Mouse (Mus musculus) cerebellum, adult 2 months (tissue): ENCODE results near the gene AY358078.

Experiments
- CTCF ChIP-seq: fragments of 200-500 bp; IDR thresholded peaks from 2 replicates; pipeline ENCODE4 v1.5.1; 2011; ENCODE audit warnings: low read depth, mild to moderate bottlenecking, control low read depth, low read length, moderate library complexity, borderline replicate concordance; ENCODE audit not compliant: insufficient read depth
- POLR2A ChIP-seq: fragments of 200-500 bp; IDR thresholded peaks from 2 replicates; pipeline ENCODE4 v1.6.1; 2011; ENCODE audit warnings: low read length, control low read depth, borderline replicate concordance; ENCODE audit not compliant: insufficient read depth

DNA sequence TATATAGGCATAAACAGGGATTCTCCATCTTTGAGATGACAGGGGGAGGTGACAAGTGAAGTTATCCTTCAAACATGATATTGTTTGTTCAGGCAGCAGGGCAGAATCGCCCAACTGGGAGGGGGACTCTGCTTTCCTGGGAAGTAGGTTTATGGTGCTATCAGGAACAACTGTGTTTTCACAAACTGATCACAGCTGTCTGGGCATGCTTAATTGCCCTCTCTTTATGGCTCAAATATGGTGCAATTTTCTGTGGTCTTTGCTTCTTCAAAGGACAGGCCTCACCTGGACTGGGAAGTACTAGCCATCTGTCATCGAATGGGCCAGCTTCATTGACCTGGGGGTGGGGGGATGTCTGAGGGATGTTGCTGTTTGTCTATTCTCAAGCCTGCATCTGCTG is 5.7 kb upstream of the AY358078 start:
- TF ChIP-seq CTCF (no peak), POLR2A (no peak)
